Mouse (Mus musculus): ENCODE data around the gene Des.

Des gene

DNA sequence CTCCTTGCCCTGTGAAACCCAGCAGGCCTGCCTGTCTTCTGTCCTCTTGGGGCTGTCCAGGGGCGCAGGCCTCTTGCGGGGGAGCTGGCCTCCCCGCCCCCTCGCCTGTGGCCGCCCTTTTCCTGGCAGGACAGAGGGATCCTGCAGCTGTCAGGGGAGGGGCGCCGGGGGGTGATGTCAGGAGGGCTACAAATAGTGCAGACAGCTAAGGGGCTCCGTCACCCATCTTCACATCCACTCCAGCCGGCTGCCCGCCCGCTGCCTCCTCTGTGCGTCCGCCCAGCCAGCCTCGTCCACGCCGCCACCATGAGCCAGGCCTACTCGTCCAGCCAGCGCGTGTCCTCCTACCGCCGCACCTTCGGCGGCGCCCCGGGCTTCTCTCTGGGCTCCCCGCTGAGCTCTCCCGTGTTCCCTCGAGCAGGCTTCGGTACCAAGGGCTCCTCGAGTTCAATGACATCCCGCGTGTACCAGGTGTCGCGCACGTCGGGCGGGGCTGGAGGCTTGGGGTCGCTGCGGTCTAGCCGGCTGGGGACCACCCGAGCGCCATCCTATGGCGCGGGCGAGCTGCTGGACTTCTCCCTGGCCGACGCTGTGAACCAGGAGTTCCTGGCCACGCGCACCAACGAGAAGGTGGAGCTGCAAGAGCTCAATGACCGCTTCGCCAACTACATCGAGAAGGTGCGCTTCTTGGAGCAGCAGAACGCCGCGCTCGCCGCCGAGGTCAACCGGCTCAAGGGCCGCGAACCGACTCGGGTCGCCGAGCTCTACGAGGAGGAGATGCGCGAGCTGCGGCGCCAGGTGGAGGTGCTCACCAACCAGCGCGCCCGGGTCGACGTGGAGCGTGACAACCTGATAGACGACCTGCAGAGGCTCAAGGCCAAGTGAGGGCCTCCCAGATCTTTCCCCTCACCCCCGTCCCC, at the start of gene Des:
Gene Des, plus strand, starts transcription at position 218 of the 920 bp plus-strand sequence.
- no peak for DNase-seq (ENCODE audit: low spot score)

GRCm38 (mm10) chr1:75311694-75312093, 48.4 kb upstream of the Des start:
- DNase-seq (ENCODE audit: low spot score): no peak

- DNase-seq (ENCODE audit: low spot score): no peak
Measured at GRCm38 (mm10) chr1:75315011-75315410, 45.1 kb upstream of the Des start.

GRCm38 (mm10) chr1:75315456-75316365, 44.4 kb upstream of the Des start:
- no peak for DNase-seq (ENCODE audit: low spot score)

DNA sequence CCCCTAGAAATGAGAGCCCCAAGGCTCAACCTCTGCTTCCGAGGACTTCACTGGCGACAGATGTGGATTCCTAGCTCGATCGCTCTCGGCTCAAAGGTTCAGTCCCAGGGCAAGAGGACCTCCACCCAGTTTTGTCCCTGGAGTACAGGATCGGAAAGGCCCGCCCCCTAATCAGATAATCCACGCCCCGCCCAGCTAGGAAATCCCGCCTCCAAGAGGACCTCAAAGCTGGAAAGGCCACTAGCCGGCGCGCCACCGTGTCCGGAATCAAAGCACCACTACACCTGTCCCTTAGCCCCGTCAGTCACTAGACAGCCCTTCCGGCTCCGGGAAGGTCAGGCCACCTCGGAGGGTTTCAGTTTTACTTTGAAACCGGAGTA, 43.3 kb upstream of the Des start:
- peak; percentile 87 for DNase-seq (ENCODE audit: low spot score)

DNA sequence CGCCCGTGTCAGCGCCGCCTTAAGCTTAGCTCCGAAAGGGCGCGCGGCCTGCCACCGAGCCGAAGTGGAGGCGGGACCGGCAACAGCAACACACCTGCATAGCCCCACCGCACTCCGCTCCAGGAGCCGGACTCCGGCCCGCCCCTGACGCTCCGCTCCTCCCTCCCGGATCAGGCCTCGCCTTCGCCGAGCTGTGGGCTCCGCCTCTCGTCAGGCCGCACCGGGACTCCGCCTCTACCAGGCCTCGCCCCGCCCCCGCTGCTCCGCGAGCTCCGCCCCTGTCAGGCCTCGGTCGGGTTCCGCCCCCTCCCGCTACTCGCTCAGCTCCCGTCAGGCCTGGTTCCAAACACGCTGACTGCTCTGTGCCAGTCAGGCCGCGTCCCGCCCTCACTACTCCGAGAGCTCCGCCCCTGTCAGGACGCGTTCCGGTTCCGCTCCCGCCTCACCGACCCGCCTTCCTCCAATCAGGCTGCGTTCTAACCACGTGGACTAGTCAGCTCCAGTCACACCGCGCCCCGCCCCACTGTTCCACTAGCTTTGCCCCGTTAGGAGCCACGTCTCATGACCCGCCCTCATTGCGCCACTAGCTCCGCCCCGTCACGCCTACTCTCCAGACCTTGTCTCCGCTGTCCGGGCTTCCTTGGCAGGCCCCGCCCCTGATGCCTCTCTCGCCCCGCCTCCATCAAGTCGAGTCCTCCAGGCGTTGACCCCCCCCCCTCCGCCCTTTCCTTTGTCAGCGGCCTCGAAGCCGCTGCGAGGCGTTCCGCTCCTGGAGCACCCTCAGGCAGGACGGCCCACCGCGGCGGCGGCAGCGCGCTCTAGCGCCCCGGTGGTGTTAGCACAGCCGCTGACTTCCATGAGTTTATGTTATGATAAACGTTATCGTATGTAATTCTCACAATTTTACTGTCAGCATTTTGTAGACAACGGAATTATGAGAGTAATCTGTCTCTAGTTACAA, 42.6 kb upstream of the Des start, which contains the start of gene Dnpep:
Gene Dnpep, minus strand, starts transcription at position 750 of the 961 bp plus-strand sequence.
- peak; percentile 100 for DNase-seq (ENCODE audit: low spot score)

GRCm38 (mm10) chr1:75318301-75318700, 41.8 kb upstream of the Des start:
- DNase-seq (ENCODE audit: low spot score): no peak

DNA sequence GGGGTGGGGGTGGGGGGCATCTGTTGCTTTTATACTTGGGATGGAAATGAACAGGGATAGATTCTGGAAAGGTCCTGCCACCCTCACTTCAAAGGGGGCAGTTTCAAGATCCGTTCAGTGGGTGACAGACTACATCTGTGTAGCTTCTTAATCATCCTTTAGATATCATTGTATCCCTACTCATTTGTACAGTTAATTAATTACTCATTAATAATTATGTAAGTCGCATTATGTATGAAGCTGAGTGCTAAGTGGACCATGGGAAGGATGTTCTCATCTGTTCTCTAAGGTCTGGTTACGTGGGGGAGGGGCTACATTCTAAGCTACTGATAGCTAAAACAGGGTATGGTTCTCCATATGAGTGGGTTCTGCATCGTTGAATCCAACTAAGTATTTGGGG, 41.4 kb upstream of the Des start:
- no peak for DNase-seq (ENCODE audit: low spot score)

DNA sequence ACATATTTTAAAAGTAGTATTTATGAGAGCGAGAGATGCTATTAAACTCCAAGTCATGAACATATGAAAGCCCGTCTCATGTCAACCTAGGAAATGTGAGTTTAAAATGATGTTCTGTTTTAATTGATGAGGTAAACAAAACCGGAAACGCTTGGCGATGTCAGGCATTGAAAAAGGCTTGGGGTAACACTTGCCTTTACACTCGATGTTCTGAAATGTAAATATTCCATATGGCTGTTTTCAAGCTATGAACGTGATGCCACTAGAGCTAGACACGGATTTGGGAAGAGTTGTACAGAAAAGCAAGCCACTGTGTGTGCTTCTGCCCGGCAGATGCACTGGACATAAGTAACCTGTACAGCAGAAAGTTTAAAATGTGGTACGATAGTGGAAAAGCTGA, 41.0 kb upstream of the Des start:
- DNase-seq (ENCODE audit: low spot score): no peak

DNA sequence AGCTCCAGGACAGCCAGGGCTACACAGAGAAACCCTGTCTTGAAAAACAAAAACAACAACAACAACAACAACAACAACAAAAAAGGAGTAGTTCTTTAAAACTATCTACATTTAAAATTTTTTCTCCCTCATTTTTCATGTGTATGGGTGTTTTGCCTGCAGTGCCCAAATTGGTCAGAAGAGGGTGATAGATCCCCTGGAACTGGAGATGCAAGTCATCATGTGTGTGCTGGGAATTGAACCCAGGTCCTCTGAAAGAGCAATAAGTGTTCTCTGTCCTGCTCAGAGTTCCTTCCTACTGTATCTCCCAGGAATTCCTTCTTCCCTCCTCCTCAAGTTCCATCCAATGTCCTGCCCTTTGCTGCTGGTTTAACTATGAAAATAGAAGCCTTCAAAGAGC, 32.7 kb upstream of the Des start:
- no peak for DNase-seq (ENCODE audit: low spot score)

- DNase-seq (ENCODE audit: low spot score): no peak
Measured at GRCm38 (mm10) chr1:75331271-75331670, 28.9 kb upstream of the Des start.

- DNase-seq (ENCODE audit: low spot score): no peak
Measured at GRCm38 (mm10) chr1:75336461-75336860, 23.7 kb upstream of the Des start.

GRCm38 (mm10) chr1:75337097-75337496, 23.0 kb upstream of the Des start:
- DNase-seq (ENCODE audit: low spot score): no peak

DNA sequence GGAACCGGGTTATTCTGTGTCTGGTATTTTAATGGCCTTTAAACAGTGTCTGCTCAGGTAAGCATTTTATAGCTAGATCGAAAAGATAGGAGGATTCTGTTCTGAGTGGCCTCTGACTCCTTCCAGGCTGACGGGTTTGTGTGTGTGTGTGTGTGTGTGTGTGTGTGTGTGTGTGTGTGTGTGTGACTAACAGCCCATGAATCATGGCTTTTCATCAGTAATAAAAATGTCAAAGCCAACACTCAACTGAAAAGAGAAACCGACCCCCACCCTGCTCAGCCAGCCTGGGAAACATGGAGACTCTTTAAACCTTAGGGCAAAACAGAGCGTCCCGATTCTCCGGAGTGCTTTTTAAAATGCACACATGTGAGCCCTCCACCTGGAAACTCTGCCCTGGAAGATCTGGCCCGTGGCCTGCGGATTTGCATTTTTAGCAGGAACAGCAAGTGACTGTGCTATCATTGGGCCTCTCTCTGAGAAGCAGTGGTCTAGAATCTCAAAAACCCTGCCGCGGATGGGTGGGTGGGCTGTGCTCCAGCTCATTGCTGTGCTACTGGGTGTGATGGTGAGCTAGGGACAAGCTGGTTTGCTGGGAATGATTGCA, 21.9 kb upstream of the Des start:
- DNase-seq (ENCODE audit: low spot score): peak; percentile 28

DNA sequence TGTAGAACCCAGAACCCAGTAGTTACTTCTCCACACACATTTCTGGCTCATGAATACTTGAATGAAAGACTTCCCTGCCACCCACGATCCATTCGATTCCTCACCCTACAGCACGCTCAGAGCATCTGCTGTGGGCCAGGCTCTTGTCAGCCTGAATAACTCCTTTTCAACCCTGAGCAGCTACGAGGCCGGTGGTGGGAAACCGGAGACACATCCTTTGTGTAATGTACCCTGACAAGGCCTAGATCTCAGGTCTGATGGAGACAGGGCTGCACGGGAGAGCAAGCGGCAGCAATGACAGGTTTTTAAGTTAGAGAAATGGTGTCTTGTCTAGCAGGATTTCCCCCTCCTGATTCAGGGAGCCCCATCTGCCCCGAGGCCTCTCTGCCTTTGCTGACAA, 20.8 kb upstream of the Des start:
- no peak for DNase-seq (ENCODE audit: low spot score)

DNA sequence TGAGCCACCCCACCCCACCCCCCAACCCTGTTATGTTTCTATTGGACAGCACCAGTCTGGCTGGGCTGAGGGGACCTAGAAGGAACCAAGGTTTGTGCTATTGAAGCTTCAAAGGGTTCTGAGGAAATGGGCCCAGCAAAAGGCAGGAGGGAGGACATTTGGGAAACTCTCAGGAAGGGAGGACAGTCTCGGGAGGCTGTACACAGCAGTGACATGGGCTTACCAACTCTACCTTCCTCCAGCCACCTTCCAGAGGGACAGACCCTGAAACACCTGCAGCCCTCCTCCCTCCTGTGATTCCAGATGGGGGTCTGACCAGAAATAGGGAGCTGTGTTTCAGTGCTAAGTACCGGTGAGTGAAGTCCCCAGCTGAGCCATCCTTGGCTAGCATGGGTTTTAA, 19.6 kb upstream of the Des start:
- DNase-seq (ENCODE audit: low spot score): no peak

- peak; percentile 89 for DNase-seq (ENCODE audit: low spot score)
Measured at GRCm38 (mm10) chr1:75342874-75343416, 17.2 kb upstream of the Des start.

DNA sequence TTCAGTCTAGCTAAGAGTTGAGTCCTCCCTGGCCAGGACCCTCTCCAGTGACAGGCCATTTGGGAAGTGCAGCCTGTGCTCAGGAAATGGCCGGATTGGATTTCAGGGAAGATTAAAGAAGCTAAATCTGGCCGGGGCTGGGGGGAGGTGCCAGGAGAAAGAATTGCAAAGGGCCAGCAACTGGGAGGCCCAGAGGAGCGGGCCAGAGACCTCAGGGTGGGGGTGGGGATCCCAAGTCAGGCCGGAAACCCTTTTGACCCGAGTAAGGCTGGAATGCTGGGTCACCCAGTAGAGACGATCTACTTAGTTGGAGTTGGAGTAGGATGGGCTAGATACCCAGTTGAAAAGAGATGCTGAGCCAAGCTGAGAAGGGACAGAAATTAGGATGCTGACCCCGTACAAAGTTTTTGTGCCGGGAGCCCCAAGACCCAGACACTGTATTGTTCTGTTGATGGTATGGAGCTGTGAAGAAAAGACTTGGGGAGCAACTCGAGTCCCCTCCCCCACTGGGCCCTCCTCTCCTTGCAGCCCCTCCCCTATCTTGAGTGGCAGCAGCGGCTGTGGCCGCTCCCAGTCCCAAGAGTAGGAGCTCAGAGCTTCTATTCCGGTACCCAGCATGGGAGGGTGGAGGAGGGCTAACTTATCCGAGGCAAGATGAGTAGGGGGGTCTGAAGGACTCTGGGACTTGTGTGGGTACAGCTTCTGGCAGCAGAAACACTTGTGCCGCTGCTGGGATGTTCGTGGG, 15.7 kb upstream of the Des start:
- no peak for DNase-seq (ENCODE audit: low spot score)

DNA sequence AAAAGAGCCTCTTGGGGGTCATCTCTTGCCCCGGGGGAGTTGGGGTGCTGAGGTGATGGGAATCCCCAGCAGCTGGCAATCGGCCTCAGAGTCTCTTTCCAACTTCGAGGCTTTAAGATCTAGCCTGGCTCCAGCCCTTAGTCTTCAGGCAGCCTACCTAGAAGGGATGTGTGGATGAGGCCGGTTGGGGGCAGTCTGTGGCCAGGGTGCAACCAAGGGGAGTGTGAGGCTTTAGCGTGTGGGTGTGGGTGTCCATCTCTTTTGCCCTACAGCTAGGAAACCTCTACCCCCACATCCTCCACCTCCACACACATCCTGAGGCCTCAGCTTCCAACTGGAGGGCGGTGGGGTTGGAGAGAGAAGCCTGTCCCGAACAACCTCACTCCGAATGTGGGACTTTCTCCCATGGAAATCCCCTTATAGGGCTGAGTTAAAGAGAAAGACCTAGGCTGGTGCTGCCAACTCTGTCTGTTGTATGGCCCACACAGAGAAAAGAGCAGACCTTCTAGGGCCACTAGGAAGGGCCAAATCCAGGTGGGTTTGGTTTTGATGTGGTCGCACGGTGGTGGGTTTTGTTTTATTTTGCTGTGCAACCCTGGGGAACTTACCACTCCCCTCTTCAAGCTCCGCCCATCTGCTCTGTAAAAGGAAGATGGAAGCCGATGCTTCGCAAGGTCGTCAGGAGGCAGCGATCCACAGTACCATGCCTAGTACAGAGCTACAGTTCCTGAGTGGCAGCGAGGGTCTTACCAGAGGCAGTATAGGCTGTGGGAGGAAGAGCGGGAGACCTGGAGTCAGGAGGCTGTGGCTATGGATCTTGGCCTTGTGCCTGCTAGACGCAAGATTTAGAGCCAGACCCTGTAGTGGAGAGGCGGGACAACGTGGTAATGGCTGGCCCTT, 14.8 kb upstream of the Des start:
- no peak for DNase-seq (ENCODE audit: low spot score)
